Mouse (Mus musculus): ENCODE measurements at regions not wholly inside any gene's neighbourhood (a gene's known extent, or its start where the extent isn't known, plus 50 kb on each side); places are given as distances from the start of the nearest gene placed in this dataset.

DNA sequence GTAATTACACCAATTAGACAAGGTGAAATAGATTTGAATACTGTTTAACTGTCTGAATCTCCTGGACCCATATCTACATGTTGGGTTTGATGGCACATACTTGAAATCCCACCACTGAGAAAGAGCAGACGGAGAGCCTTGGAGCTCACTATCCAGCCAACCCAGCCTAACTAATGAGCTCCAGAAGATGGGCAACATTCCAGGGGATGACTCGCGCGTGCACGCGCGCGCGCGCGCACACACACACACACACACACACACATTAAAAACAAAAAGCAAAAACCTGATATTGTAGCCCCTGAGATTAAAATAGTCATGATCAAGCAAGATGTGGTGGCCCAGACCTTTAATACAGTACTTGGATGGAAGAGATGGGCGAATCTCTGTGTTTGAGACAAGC, 243.3 kb upstream of the Tbl1xr1 start:
- no peak for TF ChIP-seq CTCF (IDR thresholded peaks at IDR 0.05; ENCODE audit: low read depth, low read length)
- TF ChIP-seq POLR2A (IDR thresholded peaks at IDR 0.05; ENCODE audit: extremely low read depth, insufficient read depth, low read length): no peak
